Mouse (Mus musculus): ENCODE measurements around the gene Tmem229b. TPM values are rescaled to one million over a fixed set of nuclear protein-coding genes. Genes with fewer than 3 reads are reported as not detected.
"Not testable (repeated sequence)": the region's sequence is repeated elsewhere in the genome, so short reads cannot be mapped to it uniquely, and the experiment has no call there.

Tmem229b gene
- polyA plus RNA-seq, 1 experiment: 18.7 TPM

- TF ChIP-seq CTCF (IDR thresholded peaks at IDR 0.05; ENCODE audit: control insufficient read depth, insufficient read depth, low read length) (no peak), POLR2A (IDR thresholded peaks at IDR 0.05; ENCODE audit: borderline replicate concordance, control insufficient read depth, low read depth, low read length) (no peak)
- 76% methylated on average over 1 of the region's 1 CpGs for WGBS
- Histone ChIP-seq H3K27ac (ENCODE audit: control insufficient read depth, insufficient read depth, low read depth, low read length, poor library complexity) (no peak overlapping the region), H3K4me3 (replicated peaks; ENCODE audit: control insufficient read depth, low read depth, low read length) (no peak overlapping the region), H3K4me1 (ENCODE audit: control insufficient read depth, insufficient read depth, low read length) (peaks cover 2% of the 10 kb centered on the region)
Observed at GRCm38 (mm10) chr12:78929900-78930299, 77.5 kb downstream of the Tmem229b start.

DNA sequence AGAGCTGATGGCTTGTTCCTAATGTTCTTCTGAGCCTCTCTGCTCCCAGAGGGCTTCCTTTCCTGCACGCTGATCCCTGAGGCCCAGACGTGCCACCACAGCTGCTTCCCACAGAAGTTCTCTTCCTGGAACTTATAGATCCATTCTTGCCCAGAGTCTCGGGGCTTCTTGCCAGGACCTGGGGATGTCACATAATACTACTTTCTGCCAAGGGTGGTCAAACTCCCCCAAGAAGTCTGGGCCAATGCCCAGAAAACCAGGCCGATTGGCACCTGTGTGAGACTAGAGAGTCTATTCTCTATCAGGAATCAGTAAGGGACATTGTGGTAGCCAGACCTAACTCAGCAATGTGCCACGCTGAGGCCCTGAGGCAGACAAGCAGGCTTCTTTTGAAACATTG, 80.1 kb downstream of the Tmem229b start:
- Histone ChIP-seq H3K4me1 (ENCODE audit: control insufficient read depth, insufficient read depth, low read length) (peaks cover 2% of the 10 kb centered on the region), H3K27ac (ENCODE audit: control insufficient read depth, insufficient read depth, low read depth, low read length, poor library complexity) (no peak overlapping the region), H3K4me3 (replicated peaks; ENCODE audit: control insufficient read depth, low read depth, low read length) (no peak overlapping the region)
- WGBS: 66% methylated on average over 5 of the region's 5 CpGs
- TF ChIP-seq CTCF (IDR thresholded peaks at IDR 0.05; ENCODE audit: control insufficient read depth, insufficient read depth, low read length) (no peak), POLR2A (IDR thresholded peaks at IDR 0.05; ENCODE audit: borderline replicate concordance, control insufficient read depth, low read depth, low read length) (no peak)

DNA sequence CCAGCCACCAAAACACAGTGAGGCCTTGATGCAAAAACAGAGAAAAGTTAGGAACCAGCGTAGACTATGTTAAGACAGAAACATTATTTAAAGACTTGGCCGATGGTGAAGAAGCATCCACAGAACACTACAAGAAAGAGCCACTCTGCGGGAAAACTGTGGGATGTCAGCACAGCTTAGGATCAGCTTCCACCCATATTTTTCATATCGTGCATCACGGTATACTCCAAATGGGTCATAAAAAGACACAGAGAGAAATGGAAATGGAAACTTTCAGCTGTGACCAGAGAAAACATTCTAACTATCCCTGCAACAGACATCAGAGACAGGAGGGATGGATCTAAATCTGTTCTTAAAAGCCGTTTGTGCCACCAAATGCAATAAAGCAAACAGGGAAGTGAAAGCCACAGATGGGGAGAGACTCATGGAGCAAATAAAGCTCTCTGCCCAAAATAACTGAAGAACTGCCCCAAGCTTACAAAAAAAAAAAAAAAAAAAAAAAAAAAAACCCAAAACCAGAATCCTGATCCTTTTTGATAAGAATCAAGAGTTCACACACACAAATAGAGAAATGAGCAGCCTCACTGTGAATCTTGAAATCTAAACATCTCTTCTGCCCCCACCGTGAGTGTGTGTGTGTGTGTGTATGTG, 83.8 kb downstream of the Tmem229b start:
- H3K27ac ChIP-seq (ENCODE audit: control insufficient read depth, insufficient read depth, low read depth, low read length, poor library complexity): peak overlapping the region; percentile 66

DNA sequence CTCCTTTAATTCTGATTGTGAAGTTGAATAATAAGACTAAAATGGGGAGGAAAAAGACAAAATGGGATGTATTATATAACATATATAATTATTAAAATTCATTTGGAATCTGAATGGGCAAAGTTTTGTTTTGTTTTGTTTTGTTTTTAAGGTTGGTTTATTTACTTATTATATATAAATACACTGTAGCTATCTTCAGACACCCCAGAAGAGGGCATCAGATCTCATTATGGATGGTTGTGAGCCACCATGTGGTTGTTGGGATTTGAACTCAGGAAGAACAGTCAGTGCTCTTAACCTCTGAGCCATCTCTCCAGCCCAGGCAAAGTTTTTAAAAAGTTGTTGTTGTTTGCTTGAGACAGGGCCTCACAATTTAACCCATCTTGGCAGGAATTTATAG, 84.5 kb downstream of the Tmem229b start:
- H3K27ac ChIP-seq (ENCODE audit: control insufficient read depth, insufficient read depth, low read depth, low read length, poor library complexity): peak overlapping the region; percentile 66
- H3K4me3 ChIP-seq (replicated peaks; ENCODE audit: control insufficient read depth, low read depth, low read length); H3K4me1 ChIP-seq (ENCODE audit: control insufficient read depth, insufficient read depth, low read length): not testable (repeated sequence)

More for the DNA sequence above, 83.8 kb downstream of the Tmem229b start:
- no peak for TF ChIP-seq CTCF (IDR thresholded peaks at IDR 0.05; ENCODE audit: control insufficient read depth, insufficient read depth, low read length)
- TF ChIP-seq POLR2A (IDR thresholded peaks at IDR 0.05; ENCODE audit: borderline replicate concordance, control insufficient read depth, low read depth, low read length): no peak
- 39% methylated on average over 7 of the region's 7 CpGs for WGBS
- no peak overlapping the region for H3K4me3 ChIP-seq (replicated peaks; ENCODE audit: control insufficient read depth, low read depth, low read length)
- H3K4me1 ChIP-seq (ENCODE audit: control insufficient read depth, insufficient read depth, low read length): peaks cover 3% of the 10 kb centered on the region

DNA sequence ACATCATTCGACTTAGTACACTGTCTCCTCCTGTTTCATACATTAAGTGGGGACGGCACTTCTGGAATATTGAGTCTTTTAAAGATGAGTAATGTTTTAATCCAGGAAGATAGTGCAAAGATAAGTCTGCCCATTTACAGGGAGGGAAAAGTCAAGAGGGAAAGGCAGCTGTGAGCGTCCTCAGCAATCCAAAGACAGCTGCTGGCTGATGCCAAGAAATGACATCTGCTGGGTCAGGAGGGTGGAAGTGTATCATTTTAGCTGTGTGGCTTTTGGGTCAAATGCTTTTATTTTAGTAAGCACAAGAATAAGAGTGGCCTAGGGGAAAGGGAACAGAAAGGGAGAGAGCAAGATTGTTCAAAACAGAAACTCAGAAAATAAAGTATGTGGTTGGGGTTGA, 85.4 kb downstream of the Tmem229b start:
- Histone ChIP-seq H3K4me3 (replicated peaks; ENCODE audit: control insufficient read depth, low read depth, low read length) (no peak overlapping the region), H3K27ac (ENCODE audit: control insufficient read depth, insufficient read depth, low read depth, low read length, poor library complexity) (no peak overlapping the region), H3K4me1 (ENCODE audit: control insufficient read depth, insufficient read depth, low read length) (peaks cover 1% of the 10 kb centered on the region; the same call in 1 of the 2 replicates)
- TF ChIP-seq CTCF (IDR thresholded peaks at IDR 0.05; ENCODE audit: control insufficient read depth, insufficient read depth, low read length): no peak
- 69% methylated on average over 3 of the region's 3 CpGs for WGBS

DNA sequence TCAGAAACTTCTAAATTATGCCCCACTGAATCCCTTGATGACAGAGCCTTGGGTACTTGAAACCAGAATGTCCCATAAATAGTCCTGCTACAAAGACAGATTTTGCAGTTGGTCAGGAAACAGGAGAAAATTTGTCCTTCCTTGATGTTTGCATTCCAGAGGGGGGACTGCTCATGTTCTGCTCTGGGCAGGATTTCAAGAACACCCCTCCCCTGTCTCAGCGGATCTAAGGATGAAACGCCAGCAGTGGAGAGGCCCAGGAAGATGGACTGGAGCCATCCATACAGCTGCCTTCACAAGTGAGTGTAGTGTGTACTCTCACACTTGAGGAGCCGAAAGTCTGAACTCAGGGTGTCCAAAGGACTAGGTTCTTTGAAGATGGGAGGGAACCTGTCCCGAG, 86.0 kb downstream of the Tmem229b start:
- Histone ChIP-seq H3K4me3 (replicated peaks; ENCODE audit: control insufficient read depth, low read depth, low read length) (no peak overlapping the region), H3K4me1 (ENCODE audit: control insufficient read depth, insufficient read depth, low read length) (peaks cover 1% of the 10 kb centered on the region; the same call in 1 of the 2 replicates), H3K27ac (ENCODE audit: control insufficient read depth, insufficient read depth, low read depth, low read length, poor library complexity) (no peak overlapping the region)
- WGBS: 92% methylated on average over 4 of the region's 4 CpGs
- no peak for TF ChIP-seq POLR2A (IDR thresholded peaks at IDR 0.05; ENCODE audit: borderline replicate concordance, control insufficient read depth, low read depth, low read length)
- TF ChIP-seq CTCF (IDR thresholded peaks at IDR 0.05; ENCODE audit: control insufficient read depth, insufficient read depth, low read length): no peak

GRCm38 (mm10) chr12:78919079-78919712, 88.2 kb downstream of the Tmem229b start:
- Histone ChIP-seq H3K27ac (ENCODE audit: control insufficient read depth, insufficient read depth, low read depth, low read length, poor library complexity) (no peak overlapping the region), H3K4me3 (replicated peaks; ENCODE audit: control insufficient read depth, low read depth, low read length) (no peak overlapping the region), H3K4me1 (ENCODE audit: control insufficient read depth, insufficient read depth, low read length) (peaks cover 1% of the 10 kb centered on the region; the same call in 1 of the 2 replicates)
- TF ChIP-seq CTCF (IDR thresholded peaks at IDR 0.05; ENCODE audit: control insufficient read depth, insufficient read depth, low read length) (peak; percentile 71), POLR2A (IDR thresholded peaks at IDR 0.05; ENCODE audit: borderline replicate concordance, control insufficient read depth, low read depth, low read length) (no peak)
- WGBS: 17% methylated on average over 16 of the region's 16 CpGs

GRCm38 (mm10) chr12:78918227-78919078, 89.0 kb downstream of the Tmem229b start:
- TF ChIP-seq CTCF (IDR thresholded peaks at IDR 0.05; ENCODE audit: control insufficient read depth, insufficient read depth, low read length) (peak; percentile 88), POLR2A (IDR thresholded peaks at IDR 0.05; ENCODE audit: borderline replicate concordance, control insufficient read depth, low read depth, low read length) (no peak)
- H3K27ac ChIP-seq (ENCODE audit: control insufficient read depth, insufficient read depth, low read depth, low read length, poor library complexity): no peak overlapping the region
- WGBS: 12% methylated on average over 11 of the region's 11 CpGs
- H3K4me3 ChIP-seq (replicated peaks; ENCODE audit: control insufficient read depth, low read depth, low read length): no peak overlapping the region
- H3K4me1 ChIP-seq (ENCODE audit: control insufficient read depth, insufficient read depth, low read length): peaks cover 1% of the 10 kb centered on the region; the same call in 1 of the 2 replicates
